Mouse (Mus musculus) olfactory bulb, adult 2 months (tissue): ENCODE measurements around the gene Dscaml1.

Source experiments
- CTCF ChIP-seq: fragments of 200-500 bp; IDR thresholded peaks from 2 replicates; pipeline ENCODE4 v1.5.1; 2012; ENCODE audit warnings: low read depth, mild to moderate bottlenecking, low read length, moderate library complexity; ENCODE audit not compliant: insufficient read depth
- POLR2A ChIP-seq: fragments of 200-500 bp; IDR thresholded peaks from 2 replicates; pipeline ENCODE4 v1.6.1; 2012; ENCODE audit warnings: mild to moderate bottlenecking, low read depth, low read length, moderate library complexity; ENCODE audit not compliant: insufficient read depth

GRCm38 (mm10) chr9:45663386-45664315 is 237.2 kb downstream of the Dscaml1 start:
- no peak for TF ChIP-seq CTCF
- no peak for TF ChIP-seq POLR2A
